Mouse (Mus musculus) kidney, postnatal 14 days (tissue): ENCODE data around the gene Ppp3ca.

Experiments
- DNase-seq: peaks from one replicate; pipeline ENCODE4 v3.0.0; 2022; ENCODE audit warnings: mixed read lengths

Ppp3ca gene

GRCm38 (mm10) chr3:136940733-136941601, 271.0 kb downstream of the Ppp3ca start:
- no peak for DNase-seq

DNA sequence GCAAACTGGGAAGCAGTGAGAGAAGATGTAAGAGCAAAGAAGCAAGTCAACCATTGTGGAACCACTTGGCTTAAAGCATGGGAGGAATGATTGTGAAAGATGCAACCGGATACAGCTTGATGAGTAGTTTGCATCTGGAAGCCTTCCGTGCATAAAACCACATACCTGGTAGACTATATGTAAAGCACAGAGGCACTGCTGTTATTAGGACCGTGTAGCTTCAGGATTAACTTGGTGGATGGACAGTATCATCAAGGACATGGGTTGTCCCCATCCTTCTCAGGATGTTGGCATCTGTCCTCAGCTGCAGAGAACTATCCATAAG, 271.6 kb downstream of the Ppp3ca start:
- no peak for DNase-seq

DNA sequence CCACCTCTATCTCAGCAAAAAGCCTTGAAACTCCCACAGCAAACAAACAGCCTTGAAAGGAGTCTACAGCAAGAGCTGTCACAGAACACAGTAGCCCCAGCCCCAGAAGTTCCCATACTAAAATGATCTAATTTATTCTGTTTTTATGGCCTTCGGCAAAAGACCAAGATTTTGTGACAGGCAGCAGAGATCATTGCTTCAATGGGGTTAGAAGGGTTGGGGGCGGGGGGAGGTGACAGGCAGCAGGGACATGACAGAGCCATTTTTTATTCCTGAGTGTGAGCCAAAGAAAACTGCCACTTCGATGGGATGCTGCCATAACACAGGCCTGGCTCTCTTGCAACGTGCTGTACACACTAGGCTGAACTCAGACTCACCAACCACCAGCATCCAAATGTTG, 275.6 kb downstream of the Ppp3ca start:
- peak; percentile 63 for DNase-seq

GRCm38 (mm10) chr3:136946662-136947061, 276.7 kb downstream of the Ppp3ca start:
- no peak for DNase-seq

DNA sequence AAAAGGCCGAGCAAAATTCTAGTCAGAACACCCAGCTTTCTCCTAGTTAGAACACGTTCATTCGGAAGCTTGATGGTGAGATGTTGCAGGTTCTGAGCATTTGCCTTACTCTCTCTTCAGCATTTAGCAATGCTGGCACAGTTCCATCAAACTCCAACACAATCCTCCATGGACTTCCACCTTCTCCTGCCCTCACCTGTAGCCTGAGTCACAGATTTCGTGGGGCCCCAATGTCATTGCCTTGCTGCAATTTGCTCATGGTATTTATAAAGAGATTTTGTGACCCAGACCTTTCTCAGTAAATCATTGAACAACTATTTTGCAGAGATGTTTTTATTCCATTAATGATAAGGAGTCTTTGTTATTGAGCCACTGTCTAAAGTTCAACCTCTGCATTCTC, 278.2 kb downstream of the Ppp3ca start:
- peak; percentile 14 for DNase-seq

- no peak for DNase-seq
These were observed 281.9 kb downstream of the Ppp3ca start for GRCm38 (mm10) chr3:136951792-136952191.

GRCm38 (mm10) chr3:136952822-136953221, 282.9 kb downstream of the Ppp3ca start:
- DNase-seq: no peak

DNA sequence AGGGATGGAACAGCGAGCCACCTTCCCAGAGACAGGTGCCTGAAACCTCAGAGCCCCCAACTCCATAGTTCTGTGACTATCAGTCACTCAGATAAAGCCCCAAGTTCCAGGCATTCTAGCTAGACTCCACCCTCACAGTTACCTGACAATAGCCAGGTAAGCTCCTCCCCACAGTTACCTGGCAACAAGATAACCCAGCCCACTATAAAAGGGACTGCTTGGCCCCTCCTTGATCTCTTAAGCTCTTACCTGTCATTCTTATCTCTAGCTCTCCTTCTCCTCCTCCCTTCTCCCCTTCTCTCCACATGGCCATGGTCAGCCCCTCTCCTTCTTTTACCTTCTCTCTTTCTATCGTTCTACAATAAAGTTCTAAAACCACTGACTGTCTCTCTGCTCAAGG, 285.1 kb downstream of the Ppp3ca start:
- DNase-seq: no peak

DNA sequence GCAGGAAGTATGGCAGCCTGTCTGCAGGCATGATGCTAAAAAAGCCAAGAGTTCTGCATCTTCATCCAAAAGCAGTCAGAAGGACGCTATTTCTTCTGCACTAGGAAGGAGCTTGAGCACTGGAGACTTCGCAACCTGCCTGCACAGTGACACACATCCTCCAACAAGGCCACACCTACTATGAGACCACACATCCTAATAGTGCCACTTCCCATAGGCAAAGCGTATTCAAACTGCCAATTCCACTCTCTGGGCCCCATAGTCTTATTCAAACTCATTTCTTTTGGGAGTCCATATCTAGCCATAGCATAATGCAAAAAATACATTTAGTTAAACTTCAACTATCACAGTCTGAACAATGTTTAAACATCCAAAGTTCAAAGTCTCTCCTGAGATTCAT, 290.4 kb downstream of the Ppp3ca start:
- DNase-seq: no peak

DNA sequence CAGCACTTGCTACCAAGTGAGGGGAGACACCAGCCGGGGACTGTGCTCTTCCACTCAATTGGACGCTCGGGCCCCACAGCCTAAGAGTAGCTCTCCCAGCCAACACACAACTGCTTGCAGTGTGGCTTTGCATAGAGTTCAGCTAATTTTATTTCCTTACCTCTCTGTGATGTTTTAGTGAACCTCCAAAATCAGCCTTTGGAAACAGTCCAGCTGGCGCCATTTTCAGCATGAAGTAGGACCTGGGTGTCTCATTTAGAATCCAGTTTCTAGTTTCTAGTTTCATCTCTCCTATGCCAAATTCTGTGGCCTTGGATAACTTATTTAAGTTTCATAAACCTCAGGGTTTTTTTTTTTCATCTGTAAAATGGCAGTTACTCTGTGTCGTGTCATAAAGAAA, 296.9 kb downstream of the Ppp3ca start:
- no peak for DNase-seq

GRCm38 (mm10) chr3:136967510-136967909, 297.6 kb downstream of the Ppp3ca start:
- DNase-seq: no peak

- peak; percentile 62 for DNase-seq
These were observed 299.9 kb downstream of the Ppp3ca start for GRCm38 (mm10) chr3:136969796-136970195.

GRCm38 (mm10) chr3:136977859-136978258, 307.9 kb downstream of the Ppp3ca start:
- no peak for DNase-seq

DNA sequence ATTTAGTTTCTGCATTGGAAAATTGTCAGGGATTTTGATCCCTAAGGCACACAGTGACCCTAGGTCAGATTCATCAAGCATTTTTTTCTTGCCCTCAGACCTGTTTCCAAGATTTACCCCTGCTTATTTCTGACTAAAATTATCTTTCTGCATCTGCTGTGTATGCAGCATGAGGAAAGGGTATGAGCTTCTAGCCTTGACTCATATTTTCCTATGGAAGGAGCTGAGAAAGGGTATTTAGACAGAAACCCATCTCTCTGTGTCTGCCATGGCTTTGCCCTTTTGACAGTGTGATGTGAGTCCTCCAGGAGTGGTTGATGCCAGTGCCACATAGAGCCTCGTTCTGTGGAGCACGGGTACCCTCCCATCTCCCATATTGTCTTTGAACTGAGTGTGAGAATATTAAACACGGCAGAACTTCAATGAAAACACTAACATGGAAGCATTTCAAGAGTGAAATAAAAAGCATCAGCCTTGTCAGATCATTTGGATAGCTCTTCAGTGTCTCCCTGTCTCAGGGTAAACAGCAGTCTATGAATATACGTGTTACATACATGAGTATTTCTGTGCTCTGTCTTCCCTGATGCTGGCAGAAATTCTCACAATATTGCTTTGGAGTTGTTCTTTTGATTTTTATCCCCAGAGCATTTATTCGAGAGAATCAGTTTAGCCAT, 311.1 kb downstream of the Ppp3ca start:
- no peak for DNase-seq

DNA sequence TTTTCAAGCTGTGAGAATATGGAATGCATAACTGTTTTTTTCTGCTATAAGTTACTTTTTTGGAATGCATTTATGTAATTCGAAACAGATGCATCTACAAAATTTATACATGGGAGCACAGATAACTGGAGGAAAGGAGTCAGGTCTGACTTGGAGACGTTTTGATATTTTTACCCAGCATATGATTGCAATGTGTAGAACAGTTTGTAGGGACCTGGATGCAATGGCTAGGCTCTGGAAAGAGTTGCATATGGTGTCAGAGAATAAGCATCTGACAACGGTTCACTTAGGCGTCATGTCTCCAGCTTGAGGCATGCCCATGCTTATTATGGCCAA, 311.6 kb downstream of the Ppp3ca start:
- no peak for DNase-seq

- peak; percentile 5 for DNase-seq
These were observed 312.1 kb downstream of the Ppp3ca start for GRCm38 (mm10) chr3:136982021-136982420.

GRCm38 (mm10) chr3:136986096-136986881, 316.4 kb downstream of the Ppp3ca start:
- no peak for DNase-seq
